Mouse (Mus musculus) G1E (cell line): ENCODE results near the gene Olfr214. TPM values are rescaled to one million over a fixed set of nuclear protein-coding genes. Genes with fewer than 3 reads are reported as not detected.
A peak's percentile ranks its signal among the peaks of the same experiment; 100 is the strongest.
"Not testable (repeated sequence)": the region's sequence is repeated elsewhere in the genome, so short reads cannot be mapped to it uniquely, and the experiment has no call there.

Experiments
- ATAC-seq: 2 replicates; pipeline ENCODE4 v1.8.0; 2016; ENCODE audit warnings: mild to moderate bottlenecking; ENCODE audit not compliant: insufficient number of reproducible peaks, poor library complexity, low FRiP score, severe bottlenecking; ENCODE audit errors: extremely low read depth
- DNase-seq: peaks from one replicate; pipeline ENCODE4 v3.0.0; 2012; ENCODE audit warnings: low spot score
- H3K27me3 ChIP-seq: 2 replicates; pipeline ENCODE4 v1.6.1; 2012; ENCODE audit warnings: mild to moderate bottlenecking, low read length, inconsistent platforms; ENCODE audit not compliant: insufficient read depth
- H3K36me3 ChIP-seq: replicated peaks from 2 replicates; pipeline ENCODE3; 2012; ENCODE audit warnings: mild to moderate bottlenecking, inconsistent platforms
- H3K4me1 ChIP-seq: 2 replicates; pipeline ENCODE4 v1.6.1; 2012; ENCODE audit warnings: low read depth, low read length, inconsistent platforms, mixed read lengths; ENCODE audit not compliant: insufficient read depth
- H3K4me3 ChIP-seq: 2 replicates; pipeline ENCODE4 v1.5.1; 2012; ENCODE audit warnings: low read depth, mild to moderate bottlenecking, inconsistent platforms, low read length, moderate library complexity, mixed read lengths
- H3K9me3 ChIP-seq: replicated peaks from 2 replicates; pipeline ENCODE4 v1.6.1; 2012; ENCODE audit warnings: inconsistent platforms
- CTCF ChIP-seq: IDR thresholded peaks from 2 replicates; pipeline ENCODE4 v1.5.1; 2012; ENCODE audit warnings: low read depth, low read length, inconsistent platforms, mixed read lengths
- GATA1 ChIP-seq: IDR thresholded peaks from 2 replicates; pipeline ENCODE4 v1.6.1; 2012; ENCODE audit warnings: borderline replicate concordance, low read length, inconsistent platforms, mixed read lengths
- GATA2 ChIP-seq: IDR thresholded peaks from 2 replicates; pipeline ENCODE4 v1.6.1; 2012; ENCODE audit warnings: low read depth, low read length, inconsistent platforms, borderline replicate concordance
- POLR2AphosphoS5 ChIP-seq: IDR thresholded peaks from 2 replicates; pipeline ENCODE4 v1.6.1; 2012; ENCODE audit warnings: low read depth, low read length, inconsistent platforms; ENCODE audit not compliant: insufficient replicate concordance
- TAL1 ChIP-seq: conservative IDR thresholded peaks from 2 replicates; pipeline ENCODE4 v1.6.1; 2012; ENCODE audit warnings: low read depth, low read length, inconsistent platforms, mixed read lengths
- polyA plus RNA-seq: library from polyadenylated mRNA; stranded (reverse); fragments of >175 nt; gene quantifications from 2 replicates; pipeline ENCODE4 v1.2.3, GENCODE M21; 2012
- total RNA-seq, 2 experiments: library from RNA; stranded (forward) in 1 of 2; stranded (reverse) in 1 of 2; fragments of 200-1000 nt in 1 of 2; fragments of >200 nt in 1 of 2; fragmentation: Nextera tagmentation in 1 of 2; gene quantifications; 2 replicates each; pipeline ENCODE4 v1.2.3; 2014 to 2017

Gene Olfr214
- total and polyA plus RNA-seq, 3 experiments: 0.71 TPM; not detected in 2

- no peak for DNase-seq
- peak; percentile 40; the same call in 1 of the 2 replicates for ATAC-seq
Observed at GRCm38 (mm10) chr6:116569834-116570233, 15.8 kb downstream of the Olfr214 start.

GRCm38 (mm10) chr6:116584095-116584494 is 30.1 kb downstream of the Olfr214 start, which contains the start of gene Olfr215:
Olfr215 (minus strand) TSS chr6:116584195.
- no peak for DNase-seq
- H3K4me1 ChIP-seq: no peaks in the 10 kb centered on the region

More at GRCm38 (mm10) chr6:116569834-116570233, 15.8 kb downstream of the Olfr214 start:
- Histone ChIP-seq H3K4me3 (no peak overlapping the region), H3K9me3 (no peaks in the 10 kb centered on the region), H3K4me1 (no peaks in the 10 kb centered on the region), H3K27me3 (no peaks in the 10 kb centered on the region), H3K36me3 (no peaks in the 10 kb centered on the region)
- TF ChIP-seq GATA2 (no peak), CTCF (peak; percentile 51)

GRCm38 (mm10) chr6:116600969-116601368 is 46.9 kb downstream of the Olfr214 start:
- ATAC-seq, H3K27me3 ChIP-seq, H3K36me3 ChIP-seq: not testable (repeated sequence)

More at GRCm38 (mm10) chr6:116584095-116584494, 30.1 kb downstream of the Olfr214 start, which contains the start of gene Olfr215:
- H3K27me3 ChIP-seq: no peaks in the 10 kb centered on the region
- no peak for ATAC-seq
- TF ChIP-seq GATA1 (no peak), GATA2 (no peak), POLR2AphosphoS5 (no peak), TAL1 (no peak), CTCF (no peak)
- H3K36me3 ChIP-seq: no peaks in the 10 kb centered on the region
- no peaks in the 10 kb centered on the region for H3K9me3 ChIP-seq
- no peak within 1 kb of the TSS for H3K4me3 ChIP-seq

GRCm38 (mm10) chr6:116607230-116607629 is 53.2 kb downstream of the Olfr214 start:
- no peaks in the 10 kb centered on the region for H3K4me1 ChIP-seq
- DNase-seq (no peak), ATAC-seq (no peak)
- TF ChIP-seq TAL1 (no peak), POLR2AphosphoS5 (no peak), GATA1 (no peak)
- H3K9me3 ChIP-seq: no peaks in the 10 kb centered on the region
- no peak overlapping the region for H3K4me3 ChIP-seq
- no peaks in the 10 kb centered on the region for H3K36me3 ChIP-seq
- no peaks in the 10 kb centered on the region for H3K27me3 ChIP-seq

More at GRCm38 (mm10) chr6:116600969-116601368, 46.9 kb downstream of the Olfr214 start:
- not testable (repeated sequence) for H3K4me1 ChIP-seq, DNase-seq, H3K4me3 ChIP-seq, H3K9me3 ChIP-seq

Other genes starting within 250 kb of the Olfr214 start
- 35.1 and 191 TPM in 2 replicates for gene March8, start 216.2 kb upstream of the Olfr214 start, total RNA-seq (2014; fragmentation: Nextera tagmentation)
- gene March8, start 216.2 kb upstream of the Olfr214 start, total RNA-seq (2017): 53.9 and 70.9 TPM in 2 replicates
- 8.8 and 9.9 TPM in 2 replicates for gene March8, start 216.2 kb upstream of the Olfr214 start, polyA plus RNA-seq
- gene Alox5, start 93.1 kb upstream of the Olfr214 start, total RNA-seq (2014; fragmentation: Nextera tagmentation): 73.4 and 102 TPM in 2 replicates
- gene Alox5, start 93.1 kb upstream of the Olfr214 start, total RNA-seq (2017): 87.0 and 92.5 TPM in 2 replicates
- gene Alox5, start 93.1 kb upstream of the Olfr214 start, polyA plus RNA-seq: 22.3 and 24.0 TPM in 2 replicates
- gene Olfr211, start 65.1 kb upstream of the Olfr214 start, total RNA-seq (2014; fragmentation: Nextera tagmentation): not detected in 2 replicates
- 0.06 and 0.22 TPM in 2 replicates for gene Olfr211, start 65.1 kb upstream of the Olfr214 start, total RNA-seq (2017)
- not detected in 2 replicates for gene Olfr211, start 65.1 kb upstream of the Olfr214 start, polyA plus RNA-seq
- gene Olfr212, start 47.7 kb upstream of the Olfr214 start, total RNA-seq (2014; fragmentation: Nextera tagmentation): 0.24 TPM in 1 of 2 replicates, not detected in the other
- gene Olfr212, start 47.7 kb upstream of the Olfr214 start, total RNA-seq (2017): 0.06 and 0.27 TPM in 2 replicates
- not detected in 2 replicates for gene Olfr212, start 47.7 kb upstream of the Olfr214 start, polyA plus RNA-seq
- gene Olfr213, start 15.8 kb upstream of the Olfr214 start, total RNA-seq (2014; fragmentation: Nextera tagmentation): not detected in 2 replicates
- 0.11 TPM in 1 of 2 replicates, not detected in the other for gene Olfr213, start 15.8 kb upstream of the Olfr214 start, total RNA-seq (2017)
- gene Olfr213, start 15.8 kb upstream of the Olfr214 start, polyA plus RNA-seq: not detected in 2 replicates
- not detected in 2 replicates for gene Gm5580, start 3.1 kb upstream of the Olfr214 start, total RNA-seq (2014; fragmentation: Nextera tagmentation)
- 0.52 and 0.82 TPM in 2 replicates for gene Gm5580, start 3.1 kb upstream of the Olfr214 start, total RNA-seq (2017)
- 0.11 and 0.14 TPM in 2 replicates for gene Gm5580, start 3.1 kb upstream of the Olfr214 start, polyA plus RNA-seq
- not detected in 2 replicates for gene Olfr215, start 30.0 kb downstream of the Olfr214 start, total RNA-seq (2014; fragmentation: Nextera tagmentation)
- under 0.01 and 0.05 TPM in 2 replicates for gene Olfr215, start 30.0 kb downstream of the Olfr214 start, total RNA-seq (2017)
- gene Olfr215, start 30.0 kb downstream of the Olfr214 start, polyA plus RNA-seq: not detected in 2 replicates
- gene Zfp422, start 74.8 kb downstream of the Olfr214 start, total RNA-seq (2014; fragmentation: Nextera tagmentation): not detected in 2 replicates
- gene Zfp422, start 74.8 kb downstream of the Olfr214 start, total RNA-seq (2017): 0.06 and 0.11 TPM in 2 replicates
- gene Zfp422, start 74.8 kb downstream of the Olfr214 start, polyA plus RNA-seq: not detected in 2 replicates
- not detected in 2 replicates for gene Depp1, start 96.4 kb downstream of the Olfr214 start, total RNA-seq (2014; fragmentation: Nextera tagmentation)
- 0.35 TPM in 1 of 2 replicates, not detected in the other for gene Depp1, start 96.4 kb downstream of the Olfr214 start, total RNA-seq (2017)
- not detected in 2 replicates for gene Depp1, start 96.4 kb downstream of the Olfr214 start, polyA plus RNA-seq
- not detected in 2 replicates for gene Rassf4, start 119.7 kb downstream of the Olfr214 start, total RNA-seq (2014; fragmentation: Nextera tagmentation)
- 0.12 and 0.16 TPM in 2 replicates for gene Rassf4, start 119.7 kb downstream of the Olfr214 start, total RNA-seq (2017)
- not detected in 2 replicates for gene Rassf4, start 119.7 kb downstream of the Olfr214 start, polyA plus RNA-seq
- gene Tmem72, start 162.7 kb downstream of the Olfr214 start, total RNA-seq (2014; fragmentation: Nextera tagmentation): 0.30 and 0.34 TPM in 2 replicates
- 0.11 and 0.12 TPM in 2 replicates for gene Tmem72, start 162.7 kb downstream of the Olfr214 start, total RNA-seq (2017)
- under 0.01 TPM in 1 of 2 replicates, not detected in the other for gene Tmem72, start 162.7 kb downstream of the Olfr214 start, polyA plus RNA-seq